Mouse (Mus musculus) 416B (cell line): ENCODE data around the gene Smarce1.
A peak's percentile ranks its signal among the peaks of the same experiment; 100 is the strongest.
"Not testable (repeated sequence)": the region's sequence is repeated elsewhere in the genome, so short reads cannot be mapped to it uniquely, and the experiment has no call there.

Experiments
- DNase-seq: peaks from one replicate; pipeline ENCODE4 v3.0.0; 2011; ENCODE audit warnings: low read depth

Gene Smarce1

DNA sequence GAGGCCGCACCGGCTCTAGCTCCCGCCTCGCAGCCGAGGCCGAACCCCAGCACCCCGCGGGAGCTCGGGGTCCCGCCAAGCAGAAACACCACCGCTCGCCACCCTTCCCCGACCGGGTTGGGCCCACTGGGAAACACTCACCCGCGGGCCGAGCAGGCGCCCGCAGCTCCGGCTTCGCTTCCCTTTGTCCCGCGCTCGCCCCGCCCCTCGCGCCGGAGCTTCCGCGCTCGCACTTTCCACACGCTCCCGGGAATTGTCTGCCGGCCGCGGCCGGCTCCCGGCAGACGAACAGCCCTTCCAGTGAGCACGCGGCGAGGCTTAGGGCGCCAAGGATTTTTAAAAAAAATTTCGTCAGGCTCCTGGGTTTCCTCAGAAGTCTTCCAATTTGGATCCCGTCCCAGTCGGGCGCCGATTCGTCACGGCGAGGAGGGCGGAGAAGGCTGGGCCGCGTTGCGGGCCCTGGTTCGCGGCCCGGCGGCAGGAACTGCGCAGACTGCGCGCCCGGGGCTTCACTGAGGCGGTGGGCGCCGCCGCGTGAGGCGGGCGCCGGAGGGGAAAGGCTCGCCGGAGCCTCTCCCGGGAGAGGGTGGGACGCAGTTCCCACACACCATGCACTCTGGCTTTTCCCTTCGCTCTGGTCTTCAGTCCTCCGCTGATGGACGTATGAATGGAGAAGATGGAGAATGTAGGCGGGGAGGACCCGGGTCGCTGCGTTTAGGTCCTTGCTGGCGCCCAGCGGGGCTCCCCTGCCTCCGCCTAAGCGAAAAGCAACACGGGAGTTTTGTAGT lies at the start of gene Smarce1:
TSS of gene Smarce1 (minus strand) at position 757 of the 788 bp plus-strand sequence.
- peak; percentile 80 for DNase-seq

DNA sequence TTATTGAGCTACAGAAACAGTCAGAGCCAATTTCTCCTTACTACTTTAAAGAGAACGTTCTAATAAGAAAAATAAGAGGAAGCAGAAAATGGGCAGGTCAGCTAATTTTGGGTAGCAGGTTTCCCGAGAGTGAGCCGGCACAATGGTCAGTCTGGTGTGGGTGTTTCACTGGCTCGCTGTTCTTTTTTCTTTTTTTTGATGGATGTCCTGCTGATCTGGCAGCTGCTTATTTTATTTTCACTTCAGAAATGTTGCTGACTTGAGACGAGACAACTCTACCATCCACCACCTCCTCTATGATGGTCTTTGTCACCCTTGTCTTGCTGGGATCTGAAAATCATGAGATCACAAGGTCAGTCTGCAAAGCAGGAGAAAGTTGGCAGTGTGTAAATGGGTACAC lies 49.2 kb upstream of the Smarce1 start:
- DNase-seq, result no peak

DNA sequence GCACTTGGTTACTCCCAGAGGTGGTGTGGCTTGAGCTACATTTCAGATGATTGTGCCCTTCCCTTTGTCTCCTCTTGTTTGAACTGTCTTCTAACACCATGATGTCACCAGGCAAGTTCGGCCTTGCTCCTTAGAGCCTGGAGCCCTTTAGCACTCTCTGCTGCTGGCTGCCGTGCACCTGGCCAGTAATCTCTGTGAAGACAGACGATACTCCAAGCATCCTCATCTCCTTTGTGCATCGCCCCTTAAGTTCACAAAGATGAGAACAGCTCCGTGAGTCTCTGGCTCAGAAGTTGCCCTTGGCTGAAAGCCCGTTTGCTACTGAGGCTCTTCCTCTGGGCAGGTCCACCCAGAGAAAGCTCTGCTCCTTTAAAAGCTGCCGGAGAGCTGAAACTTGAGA lies 46.0 kb upstream of the Smarce1 start:
- no peak for DNase-seq

DNA sequence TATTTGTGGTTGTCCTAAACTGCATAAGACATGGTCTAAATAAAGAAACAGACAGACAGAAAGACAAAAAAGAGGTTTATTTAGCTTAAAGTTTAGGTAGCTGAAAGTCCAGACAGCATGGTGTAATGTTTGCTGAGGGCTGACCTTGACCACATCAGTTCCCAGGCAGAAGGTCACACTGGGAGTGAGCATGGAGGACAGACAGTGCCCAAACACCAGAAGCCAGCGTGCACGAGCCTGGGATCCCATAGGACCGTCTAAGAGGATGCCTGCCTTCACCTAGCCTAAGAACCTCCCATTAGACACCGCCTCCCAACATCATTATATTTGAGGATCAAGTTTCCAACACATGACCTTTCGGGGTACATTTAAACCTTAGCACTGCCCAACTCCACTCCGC lies 44.8 kb upstream of the Smarce1 start:
- DNase-seq, result no peak

DNA sequence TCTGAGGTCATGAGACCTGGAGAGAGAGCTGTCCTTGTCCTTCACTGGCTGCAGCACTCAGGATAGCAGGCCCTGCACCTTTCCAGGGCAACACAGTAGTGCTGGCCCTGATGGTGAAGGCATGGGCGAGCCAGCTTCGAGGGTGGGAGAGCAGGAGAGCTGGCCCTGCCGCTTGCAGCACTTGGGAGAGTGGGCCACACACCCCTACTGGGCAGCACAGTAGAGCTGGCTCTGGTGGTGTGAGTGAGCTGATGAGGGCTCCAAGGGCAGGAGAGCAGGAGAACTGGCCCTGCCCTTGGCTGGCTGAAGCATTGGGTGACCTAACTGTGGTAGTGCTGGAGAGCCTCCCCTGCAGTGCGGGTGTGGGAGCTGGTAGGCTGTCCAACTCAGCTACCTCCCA lies 41.9 kb upstream of the Smarce1 start:
- no peak for DNase-seq

DNA sequence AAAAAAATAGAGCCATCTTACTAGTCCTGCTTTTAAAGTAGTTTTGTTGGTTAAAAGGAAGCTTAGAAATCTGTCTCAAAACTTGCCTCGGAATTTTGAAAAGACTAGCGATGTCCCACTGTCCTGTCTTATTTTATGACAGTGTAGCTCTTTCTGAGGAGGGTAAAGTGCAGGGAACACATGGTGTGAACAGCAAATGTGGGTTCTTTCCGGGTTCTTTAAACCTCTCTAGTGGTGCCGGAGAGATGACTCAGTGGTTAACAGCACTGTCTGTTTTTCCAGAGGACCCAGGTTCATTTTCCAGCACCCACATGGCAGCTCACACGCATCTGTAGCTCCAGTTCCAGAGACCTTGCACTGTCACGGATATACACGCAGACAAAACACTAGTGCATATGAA lies 38.4 kb upstream of the Smarce1 start:
- DNase-seq, result no peak

DNA sequence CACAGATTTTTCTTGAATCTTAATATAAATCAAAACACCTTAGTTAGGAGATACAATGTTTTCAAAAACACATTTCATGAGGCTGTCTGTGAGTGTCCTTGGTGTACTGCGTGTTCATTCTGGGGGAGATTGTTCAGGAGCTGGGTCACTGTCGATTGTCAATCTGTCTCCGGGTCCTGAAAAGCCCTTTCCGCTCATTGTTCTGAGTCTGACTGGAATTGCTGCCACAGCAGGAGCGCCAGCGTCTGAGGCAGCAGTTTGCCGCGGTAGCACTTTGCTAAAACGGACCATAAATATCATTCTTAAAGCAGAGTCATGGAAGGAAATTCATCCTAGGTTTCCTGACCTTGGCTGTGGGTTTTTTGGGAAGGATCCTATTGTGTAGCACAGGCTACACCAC lies 35.0 kb upstream of the Smarce1 start:
- no peak for DNase-seq

DNA sequence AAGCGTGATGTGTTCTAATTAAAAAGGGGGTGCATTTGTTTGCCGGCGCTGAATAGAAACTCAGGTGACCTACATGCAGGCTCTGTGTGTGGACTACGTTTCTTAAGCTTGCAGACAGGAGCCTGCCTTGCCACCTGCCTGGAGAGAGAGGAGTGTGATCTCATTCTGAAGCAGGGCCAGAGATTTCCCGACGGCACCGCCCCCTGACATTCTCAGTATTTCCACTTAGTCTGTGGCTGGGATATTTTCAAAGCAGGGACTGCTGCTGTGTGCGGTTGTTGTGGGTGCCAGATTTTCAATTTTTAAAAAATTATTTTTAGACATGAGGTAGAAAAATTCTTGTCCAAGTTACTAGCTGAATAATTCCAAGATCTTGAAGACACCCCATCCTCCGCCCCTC lies 34.4 kb upstream of the Smarce1 start:
- no peak for DNase-seq

DNA sequence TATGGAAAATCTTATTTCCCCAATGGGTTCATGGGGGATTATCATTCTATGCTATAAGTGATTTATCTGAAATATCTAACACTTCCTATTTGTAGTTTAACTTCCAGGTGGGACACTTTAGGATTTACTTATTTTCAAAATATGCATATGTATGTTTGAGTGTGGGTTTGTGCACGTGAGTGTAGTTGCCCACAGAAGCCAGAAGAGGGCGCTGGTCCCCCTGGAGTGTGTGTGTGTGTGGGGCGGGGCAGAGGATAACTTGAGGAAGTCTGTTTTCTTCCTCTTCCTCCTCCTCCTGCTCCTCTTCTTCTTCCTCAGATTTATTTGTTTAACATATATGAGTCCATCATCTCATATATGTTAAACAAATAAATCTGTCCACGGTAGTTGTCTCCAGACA lies 25.4 kb upstream of the Smarce1 start:
- DNase-seq, result no peak

DNA sequence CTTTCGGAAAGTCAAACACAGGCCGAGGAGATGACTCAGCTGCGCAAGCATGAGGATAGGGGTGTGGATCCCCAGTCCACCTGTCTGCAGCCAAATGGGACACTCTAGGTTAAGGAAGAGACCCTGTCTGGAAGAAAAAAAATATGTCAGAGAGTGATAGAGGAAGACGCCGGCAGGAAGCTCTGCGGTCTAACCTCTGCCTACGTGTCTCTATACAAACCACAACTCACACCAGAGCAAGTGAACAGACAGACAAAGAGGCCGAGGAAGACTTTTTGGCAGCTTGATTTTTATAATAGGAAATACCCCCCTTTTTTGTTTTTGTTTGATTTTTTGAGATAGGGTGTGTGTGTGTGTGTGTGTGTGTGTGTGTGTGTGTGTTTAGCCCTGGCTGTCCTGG lies 24.5 kb upstream of the Smarce1 start:
- DNase-seq, result peak; percentile 23

DNA sequence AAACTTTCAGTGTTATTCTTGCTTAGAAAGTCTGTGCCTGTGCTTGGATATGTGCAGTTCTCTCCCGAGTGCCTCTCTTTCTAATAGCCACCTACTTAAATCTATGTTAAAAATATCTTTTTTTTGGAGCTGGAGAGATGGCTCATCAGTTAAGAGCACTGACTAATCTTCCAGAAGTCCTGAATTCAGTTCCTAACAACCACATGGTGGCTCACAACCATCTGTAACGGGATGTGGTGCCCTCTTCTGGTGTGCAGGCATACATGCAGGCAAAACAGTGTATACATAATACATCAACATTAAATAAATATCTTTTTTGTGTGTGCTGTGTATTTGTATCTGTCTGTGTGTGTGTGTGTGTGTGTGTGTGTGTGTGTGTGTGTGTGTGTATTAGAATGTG lies 23.1 kb upstream of the Smarce1 start:
- no peak for DNase-seq

DNA sequence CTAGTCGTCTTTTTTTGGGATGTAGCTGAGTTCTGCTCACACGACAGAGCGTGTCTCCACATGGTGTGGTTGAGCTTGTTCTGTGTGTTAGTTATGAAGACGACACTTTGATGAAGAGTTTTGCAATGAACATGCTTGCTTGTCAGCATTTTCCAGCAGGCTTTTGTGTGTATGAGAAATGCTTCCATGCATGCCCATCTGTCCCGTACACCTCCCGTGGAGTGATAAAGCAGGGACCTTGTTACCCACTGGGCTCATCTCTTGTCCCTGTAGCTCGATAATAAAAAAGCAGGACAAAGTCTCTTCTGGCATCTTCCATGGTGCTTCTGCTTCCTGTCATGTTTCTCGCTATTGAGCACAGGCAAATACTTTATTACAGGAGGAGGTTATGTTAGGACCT lies 21.9 kb upstream of the Smarce1 start:
- no peak for DNase-seq

DNA sequence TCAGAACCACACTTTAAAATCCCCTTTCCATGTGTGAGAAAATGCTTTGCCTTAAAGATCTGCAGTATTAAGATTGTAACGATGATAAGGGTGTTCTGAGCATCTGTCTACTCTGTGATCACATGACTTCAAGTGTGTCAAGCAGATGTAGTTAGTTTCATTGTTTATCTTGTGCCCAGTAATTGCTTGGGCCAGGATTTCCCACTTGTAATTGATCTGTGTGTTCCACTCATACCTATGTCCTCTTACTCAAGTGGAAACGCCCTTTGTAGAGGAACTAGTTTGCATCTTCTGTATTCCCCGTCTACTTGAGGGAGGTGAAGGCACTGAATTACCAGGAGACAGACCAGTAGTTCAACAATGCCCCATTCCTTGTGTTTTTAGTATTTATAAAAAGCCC lies 19.8 kb upstream of the Smarce1 start:
- DNase-seq, result no peak

DNA sequence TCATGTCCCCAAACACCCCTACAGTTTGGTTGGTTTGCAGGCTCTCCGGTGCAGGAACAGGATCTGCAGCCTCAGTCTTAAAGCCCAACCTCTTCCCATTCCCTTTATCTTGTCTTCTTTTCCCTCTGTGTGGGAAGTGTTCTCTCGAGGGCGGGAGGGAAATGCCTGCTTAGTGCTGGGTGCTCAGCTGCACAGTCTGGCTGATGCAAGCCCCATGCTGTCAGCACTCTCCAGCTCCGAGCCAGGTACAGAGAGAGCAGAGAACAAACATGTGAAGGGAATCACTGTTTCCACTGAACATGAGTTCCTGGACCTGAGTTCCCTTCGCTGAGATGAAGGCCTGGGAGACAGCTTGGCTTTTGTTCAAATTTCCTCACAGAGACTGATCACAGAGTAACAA lies 19.4 kb upstream of the Smarce1 start:
- no peak for DNase-seq

DNA sequence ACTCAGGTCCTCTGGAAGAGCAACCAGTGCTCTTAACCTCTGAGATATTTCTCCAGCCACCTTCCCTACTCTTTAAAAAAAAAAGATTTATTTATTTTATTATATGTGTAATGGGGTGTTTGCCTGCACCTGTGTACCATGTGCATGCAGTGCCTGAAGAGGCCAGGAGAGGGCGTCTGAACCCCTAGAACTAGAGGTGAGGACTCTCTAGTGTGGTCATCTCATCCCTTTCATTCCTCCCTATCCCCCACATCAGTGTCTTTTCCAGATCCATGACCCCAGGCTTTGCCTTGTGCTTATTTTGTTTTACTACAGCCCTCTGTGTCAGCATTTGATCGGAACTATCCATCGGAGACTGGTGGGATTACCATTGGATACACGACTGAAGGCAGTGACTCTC lies 18.3 kb upstream of the Smarce1 start:
- DNase-seq, result peak; percentile 13

DNA sequence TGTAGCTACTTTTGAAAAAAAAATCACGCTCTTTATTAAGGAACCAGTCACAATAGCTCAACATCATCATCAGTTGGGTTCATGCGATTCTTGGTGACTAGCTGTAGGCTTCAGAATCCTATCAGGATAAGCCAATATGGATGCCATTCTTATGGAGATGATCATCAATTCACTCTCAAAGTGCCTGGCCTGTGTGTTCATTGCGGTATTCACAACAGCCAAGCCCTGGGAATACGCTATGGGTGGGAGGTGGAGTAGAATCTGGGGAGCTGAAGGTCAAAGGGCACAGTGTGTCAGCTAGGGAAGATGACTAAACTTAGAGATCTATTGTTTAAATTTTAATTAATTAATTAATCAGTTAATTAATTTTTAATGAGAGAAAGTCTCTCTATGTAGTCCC lies 17.1 kb upstream of the Smarce1 start:
- DNase-seq, result no peak

DNA sequence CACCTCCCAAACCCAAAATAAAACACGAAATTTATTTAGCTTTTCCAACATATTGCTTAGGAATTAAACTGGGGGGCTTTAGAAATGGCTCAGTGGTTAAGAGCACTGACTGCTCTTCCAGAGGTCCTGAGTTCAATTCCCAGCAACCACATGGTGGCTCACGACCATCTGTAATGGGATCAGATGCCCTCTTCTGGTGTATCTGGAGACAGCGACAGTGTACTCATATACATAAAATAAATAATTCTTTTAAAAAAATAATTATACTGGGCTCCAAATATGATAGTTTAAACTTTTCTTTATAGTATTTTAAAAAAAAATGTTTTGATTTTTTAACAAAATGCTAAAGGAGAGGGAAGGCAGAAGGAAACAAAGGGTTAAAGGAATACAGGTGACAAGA lies 13.7 kb upstream of the Smarce1 start:
- not testable (repeated sequence) for DNase-seq

DNA sequence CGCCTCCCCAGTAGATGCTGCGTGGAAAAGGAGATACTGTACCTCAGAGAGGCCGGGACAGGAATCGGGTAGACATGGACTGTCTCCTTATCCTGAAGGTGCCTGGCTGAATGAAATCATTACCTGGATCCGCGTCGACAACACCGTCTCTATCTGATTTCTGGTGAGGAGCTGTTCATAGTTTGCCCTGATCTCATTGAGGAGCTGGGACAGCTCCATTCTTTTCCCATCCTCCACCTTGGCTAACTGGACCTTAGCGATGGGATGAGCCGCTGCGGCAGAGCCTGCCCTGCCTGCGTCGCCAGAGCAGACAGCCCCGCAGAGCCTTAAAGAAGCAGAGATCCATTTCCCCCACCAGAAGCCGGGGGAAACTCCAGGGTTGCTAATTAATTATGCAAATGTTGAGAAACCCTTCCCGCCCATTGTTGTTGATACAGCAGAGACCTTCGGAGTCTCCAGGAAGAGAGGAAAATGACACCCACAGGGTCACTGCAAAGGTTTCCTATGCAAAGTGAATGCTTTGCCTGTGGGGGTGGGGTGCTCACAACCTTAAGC lies 13.1 kb upstream of the Smarce1 start, which contains the start of gene Krt222:
TSS of gene Krt222 (minus strand) at position 266 of the 555 bp plus-strand sequence.
- no peak for DNase-seq

DNA sequence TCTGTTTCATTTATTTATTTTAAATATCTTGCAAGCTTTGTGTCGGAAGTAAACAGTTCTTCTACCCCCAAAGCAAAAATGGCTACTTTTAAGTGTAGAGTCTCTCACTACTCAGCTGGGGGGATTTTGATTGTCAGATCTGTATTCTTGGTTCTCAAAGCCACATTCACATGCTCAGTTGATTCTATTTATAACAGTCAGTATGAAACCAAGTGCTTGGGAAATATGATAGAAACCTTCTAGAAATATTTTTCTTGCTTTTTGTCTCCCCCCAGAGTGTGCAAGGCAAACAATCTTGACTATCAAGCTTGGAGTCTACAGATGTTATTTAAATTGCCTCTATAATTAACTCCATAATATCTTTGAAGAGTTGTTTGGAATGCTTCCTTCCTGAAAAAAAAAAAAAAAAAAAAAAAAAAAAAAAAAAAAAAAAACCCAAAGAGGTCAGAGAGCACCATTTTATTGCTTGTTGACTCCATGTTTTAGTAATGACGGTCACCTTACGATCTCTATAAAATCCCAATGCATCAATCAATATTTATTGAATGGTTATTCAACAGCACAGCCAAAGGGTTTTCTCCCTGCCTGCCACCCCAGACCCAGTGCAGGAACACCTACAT lies 12.5 kb upstream of the Smarce1 start:
- no peak for DNase-seq

DNA sequence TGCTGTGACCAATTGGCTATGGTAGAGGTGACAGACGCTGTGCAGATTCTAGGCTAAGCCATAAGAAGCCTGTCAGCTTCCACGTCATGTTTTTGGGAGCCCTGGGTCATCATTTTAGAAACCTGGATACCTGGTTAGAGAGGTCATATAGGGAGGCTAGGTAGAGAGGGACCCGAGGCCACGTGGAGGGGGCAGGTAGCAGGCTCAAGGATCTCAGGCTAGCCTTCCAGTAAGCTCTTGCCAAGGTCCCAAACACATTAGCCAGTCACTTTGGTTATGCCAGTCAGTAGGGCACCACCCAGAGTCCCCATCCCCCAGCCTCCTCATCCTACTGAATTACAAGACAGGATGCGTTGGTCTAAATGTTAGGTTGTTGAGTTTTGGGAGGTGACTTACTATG lies 11.2 kb upstream of the Smarce1 start:
- DNase-seq, result no peak

DNA sequence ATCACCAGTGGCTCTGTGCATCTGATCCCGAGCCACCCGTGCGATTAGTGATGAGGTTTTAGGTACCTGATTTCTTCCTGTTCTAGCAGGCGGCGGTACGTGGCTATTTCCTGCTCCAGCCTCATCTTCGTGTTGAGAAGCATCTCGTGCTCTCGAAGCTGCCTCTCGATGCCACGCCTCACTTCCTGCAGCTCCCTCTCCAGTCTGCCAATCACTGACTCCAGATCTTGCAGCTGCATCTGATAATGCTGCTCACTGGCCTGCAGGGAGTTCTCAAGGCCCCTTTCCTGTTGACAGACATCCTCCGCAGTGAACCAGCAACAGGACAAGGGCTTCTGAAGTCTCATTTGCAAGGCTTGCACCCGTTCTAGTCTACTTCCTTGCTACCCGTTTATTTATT lies 7.7 kb upstream of the Smarce1 start:
- DNase-seq, result peak; percentile 66

DNA sequence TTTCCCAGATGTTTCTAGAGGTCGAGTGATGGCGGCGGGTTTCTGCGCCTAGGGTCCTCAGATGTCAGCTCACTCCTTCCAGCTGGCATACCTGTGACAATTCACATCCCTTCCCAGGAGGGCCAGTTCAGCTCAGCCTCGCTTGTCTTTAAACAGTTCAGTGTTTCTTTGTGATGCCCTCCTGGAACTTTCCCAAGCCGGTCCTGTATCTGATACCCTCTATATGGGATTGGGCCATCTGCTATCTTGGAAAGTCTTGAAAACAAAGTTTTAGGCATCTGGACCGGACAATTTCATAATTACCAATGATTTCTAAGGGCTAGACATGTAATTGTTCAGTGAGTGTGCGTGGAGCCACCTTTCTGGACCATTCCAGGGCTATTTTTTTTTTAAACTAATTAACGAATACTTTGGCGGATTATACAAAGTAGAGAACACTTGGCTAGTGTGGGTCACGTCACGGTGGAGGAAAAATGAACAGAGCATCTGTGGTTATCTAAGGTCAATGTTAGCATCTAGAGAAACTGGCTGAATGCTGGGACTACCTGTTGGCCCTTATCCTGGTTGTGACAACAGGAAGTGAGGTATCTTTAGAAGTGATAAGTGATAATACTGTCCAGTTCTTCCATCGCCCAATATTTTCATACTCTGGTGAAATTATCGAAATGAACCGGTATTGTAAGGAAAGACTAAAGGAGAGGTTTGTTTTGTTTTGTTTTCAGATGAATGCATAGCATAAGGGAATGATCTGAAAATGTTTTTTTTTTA lies 416 bp upstream of the Smarce1 start:
- no peak for DNase-seq
